Mouse (Mus musculus): ENCODE data around the gene Mroh2a.

DNA sequence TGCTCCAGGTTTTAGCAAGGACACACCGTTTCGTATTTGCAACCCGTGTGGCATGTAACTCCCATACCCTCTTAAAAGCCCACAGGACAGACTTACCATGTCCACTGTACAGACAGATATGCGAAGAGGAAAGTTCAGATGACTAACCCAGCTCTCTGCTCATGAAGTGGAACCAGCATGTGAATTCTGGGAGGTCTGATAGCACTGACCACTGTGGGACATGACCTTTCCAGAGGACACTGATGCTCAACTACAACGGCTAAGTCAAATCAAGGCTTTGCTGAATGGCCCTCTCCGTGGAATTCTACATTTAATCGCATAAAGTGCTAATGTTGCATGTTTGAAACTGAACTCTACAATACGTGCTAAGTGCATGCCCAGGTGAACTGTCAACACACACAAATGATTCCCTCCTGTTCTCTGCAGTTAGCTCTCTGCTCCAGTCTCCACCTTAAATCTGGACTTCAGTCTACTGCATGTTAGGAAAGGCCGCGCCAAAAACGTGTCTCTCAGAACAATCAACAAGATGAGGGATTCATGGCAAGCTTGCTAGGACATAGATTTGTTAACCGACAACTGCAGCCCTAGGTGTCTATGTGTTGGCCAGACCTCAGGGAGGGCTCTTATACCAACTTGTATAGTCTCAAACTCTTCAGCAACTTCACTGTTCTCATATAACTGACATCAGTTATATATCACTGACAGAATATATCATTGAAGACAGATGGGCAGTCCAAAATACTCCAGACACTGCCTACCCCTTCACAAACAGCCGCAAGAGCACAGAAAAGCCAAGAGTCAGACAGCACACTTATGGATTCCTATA, 49.1 kb downstream of the Mroh2a start:
- TF ChIP-seq CTCF (IDR thresholded peaks at IDR 0.05; ENCODE audit: extremely low read depth, insufficient read depth, insufficient read length, insufficient replicate concordance) (no peak), POLR2A (IDR thresholded peaks at IDR 0.05; ENCODE audit: low read depth, low read length) (no peak)
